Mouse (Mus musculus): ENCODE data around the gene Gm10272.
"Not testable (repeated sequence)": the region's sequence is repeated elsewhere in the genome, so short reads cannot be mapped to it uniquely, and the experiment has no call there.

The Gm10272 gene

DNA sequence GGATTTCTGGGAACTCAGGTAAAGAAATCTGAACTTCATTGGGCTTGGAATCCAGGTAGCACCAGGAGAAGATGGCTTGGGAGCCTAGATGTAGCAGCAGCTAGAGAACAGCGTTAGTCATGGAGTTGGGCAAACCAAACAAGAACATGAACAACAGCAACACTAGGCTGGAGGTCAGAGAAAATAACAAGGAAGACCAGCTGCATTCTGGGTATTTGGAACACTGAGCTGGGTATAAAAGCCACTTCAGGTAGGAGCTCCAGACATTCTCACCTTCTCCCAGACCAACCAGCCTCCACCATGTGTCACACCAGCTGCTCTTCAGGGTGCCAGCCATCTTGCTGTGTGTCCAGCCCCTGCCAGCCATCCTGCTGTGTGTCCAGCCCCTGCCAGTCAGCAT, at the start of gene Gm10272:
TSS of gene Gm10272 (plus strand) at position 301 of the 400 bp plus-strand sequence.
- DNase-seq: no peak

DNA sequence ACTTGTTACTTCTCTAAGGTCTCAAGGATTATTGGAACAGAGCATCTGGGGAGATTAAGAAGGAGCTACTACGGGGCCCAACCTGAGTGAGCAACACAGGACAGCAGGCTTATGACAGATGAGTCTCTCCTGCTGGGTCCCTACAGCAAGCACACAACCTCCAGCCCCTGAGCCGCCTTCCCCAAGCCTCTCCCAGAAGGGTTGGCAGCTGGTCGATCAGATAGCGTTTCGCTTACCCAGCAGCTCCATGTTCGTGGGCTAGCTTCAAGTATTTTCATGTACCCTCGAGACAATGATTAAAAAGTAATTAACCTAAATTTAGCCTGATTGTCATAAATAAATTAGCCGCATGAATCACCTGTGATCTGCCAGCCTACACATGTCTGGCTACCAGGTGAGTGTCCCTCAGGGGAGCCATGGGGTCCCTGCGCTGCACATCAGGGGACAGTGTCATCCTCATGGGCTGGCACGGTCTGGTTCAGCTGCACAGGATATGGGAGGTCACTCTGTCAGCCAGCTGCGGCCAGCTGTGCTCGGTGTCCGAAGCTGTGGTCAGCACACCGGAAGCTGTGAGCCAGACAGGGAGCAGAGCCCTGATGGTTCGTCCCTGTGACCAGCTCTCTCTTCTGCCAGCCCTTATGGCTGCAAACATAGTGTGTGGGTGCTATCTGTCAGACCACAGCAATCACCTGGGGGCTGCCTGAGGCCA, 48.0 kb upstream of the Gm10272 start:
- DNase-seq: peak; percentile 44 to 68

GRCm38 (mm10) chr10:77663949-77664665, 42.3 kb upstream of the Gm10272 start:
- no peak for DNase-seq

GRCm38 (mm10) chr10:77666342-77666741, 40.1 kb upstream of the Gm10272 start:
- DNase-seq: no peak

- DNase-seq: no peak
Measured at GRCm38 (mm10) chr10:77667402-77667801, 39.0 kb upstream of the Gm10272 start.

GRCm38 (mm10) chr10:77670710-77671109, 35.7 kb upstream of the Gm10272 start:
- DNase-seq: no peak

GRCm38 (mm10) chr10:77671519-77671918, 34.9 kb upstream of the Gm10272 start:
- DNase-seq: no peak

- no peak for DNase-seq
Measured at GRCm38 (mm10) chr10:77673765-77674164, 32.7 kb upstream of the Gm10272 start.

DNA sequence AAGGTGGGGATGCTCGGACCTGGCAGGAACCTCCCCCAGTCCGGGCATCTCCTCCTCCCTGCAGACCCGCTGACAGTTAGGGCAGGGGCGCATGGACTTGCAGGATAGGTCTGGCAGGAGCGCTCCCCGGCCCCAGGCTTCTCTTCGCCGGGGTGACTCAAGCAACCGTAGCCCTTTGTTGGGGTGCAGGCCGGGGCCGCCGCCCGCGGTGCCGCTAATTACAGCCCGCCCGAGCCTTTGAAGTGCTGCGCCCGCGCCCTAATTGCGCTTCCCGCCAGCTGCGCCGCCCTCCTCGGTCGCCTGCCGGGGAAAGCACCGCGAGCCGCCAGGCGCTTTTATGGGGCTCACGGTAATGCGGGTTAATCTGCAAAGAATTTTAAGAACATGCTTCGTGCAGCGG, 28.9 kb upstream of the Gm10272 start:
- no peak for DNase-seq

GRCm38 (mm10) chr10:77682994-77683393, 23.4 kb upstream of the Gm10272 start:
- no peak for DNase-seq

- no peak for DNase-seq
Measured at GRCm38 (mm10) chr10:77684181-77684580, 22.2 kb upstream of the Gm10272 start.

DNA sequence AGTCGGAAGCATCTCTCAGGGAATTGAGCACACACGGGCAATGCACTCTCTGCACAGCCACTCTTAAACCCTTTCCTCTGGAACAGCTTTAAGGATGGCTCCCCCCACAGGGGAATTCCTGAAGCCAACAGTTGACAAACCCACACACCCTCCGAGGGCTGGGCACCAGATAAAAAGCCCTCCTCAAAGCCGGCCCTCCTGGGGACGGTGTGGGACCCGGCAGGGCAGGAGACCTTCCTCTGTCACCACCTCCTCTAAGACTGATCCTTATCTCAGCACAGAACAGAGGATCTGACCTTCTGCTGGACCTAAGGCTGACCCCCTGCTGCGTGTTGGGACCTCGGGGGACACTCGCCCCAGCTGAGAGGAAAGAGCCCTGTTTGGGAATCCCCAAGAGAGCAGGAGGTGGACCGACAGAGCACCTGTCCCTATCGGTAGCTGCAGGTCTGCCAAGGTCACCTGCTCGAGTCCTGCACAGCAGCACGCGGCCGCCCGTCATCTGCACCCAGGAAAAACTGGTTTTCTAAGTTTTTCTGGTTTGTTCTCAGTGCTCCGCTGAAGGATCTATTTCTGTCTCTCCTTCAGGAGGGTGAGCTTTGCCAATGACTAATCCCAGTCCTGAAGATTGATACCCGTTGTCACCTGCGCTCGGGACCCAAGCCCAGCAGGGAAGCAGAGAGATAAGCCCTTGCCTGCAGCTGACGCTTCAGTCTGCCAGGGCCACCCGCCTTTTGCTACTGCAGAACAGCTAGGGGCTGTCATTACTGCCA, 20.3 kb upstream of the Gm10272 start, which contains the start of gene Tspear:
TSS of gene Tspear (plus strand) at position 675 of the 770 bp plus-strand sequence.
- no peak for DNase-seq

DNA sequence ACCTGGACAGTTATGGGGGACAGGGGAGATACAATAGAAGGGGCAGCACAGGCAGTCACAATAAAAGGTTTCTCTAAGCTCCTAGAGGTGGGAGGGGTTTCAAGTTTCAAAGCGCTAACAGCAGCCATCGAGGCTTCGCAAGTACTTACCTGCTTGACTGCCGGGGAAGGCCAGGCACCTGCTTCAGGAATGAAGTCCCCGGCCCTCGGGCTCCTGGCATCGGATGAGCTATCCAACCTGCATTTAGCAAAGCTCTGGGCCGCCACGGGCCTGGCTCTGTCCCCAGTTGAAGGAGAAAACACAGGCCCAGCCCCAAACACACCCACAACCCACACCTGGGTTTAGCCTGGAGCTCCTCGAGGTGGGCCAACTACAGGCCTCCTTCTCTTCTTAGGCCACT, 19.4 kb upstream of the Gm10272 start:
- DNase-seq: no peak

DNA sequence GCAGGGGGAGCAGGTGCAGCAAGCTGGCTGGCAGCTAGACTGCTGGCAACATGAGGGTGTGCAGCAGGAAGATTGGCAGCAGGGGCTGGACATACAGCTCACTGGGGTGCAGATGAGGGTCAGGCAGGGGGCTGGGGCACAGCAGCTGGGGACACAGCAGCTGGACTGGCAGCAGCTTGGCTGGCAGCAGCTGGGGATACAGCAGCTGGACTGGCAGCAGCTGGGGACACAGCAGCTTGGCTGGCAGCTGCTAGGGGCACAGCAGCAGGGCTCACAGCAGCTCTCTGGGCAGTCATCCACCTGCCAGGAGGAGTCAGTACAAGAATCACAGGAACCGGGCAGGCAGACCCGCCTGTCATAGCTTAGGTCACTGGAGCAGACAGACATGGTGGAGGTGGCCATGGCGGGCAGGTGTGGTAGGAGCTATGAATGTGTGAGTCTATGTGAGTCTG, 16.0 kb upstream of the Gm10272 start, which contains the start of gene Gm19402:
TSS of gene Gm19402 (minus strand) at position 402 of the 452 bp plus-strand sequence.
- DNase-seq: not testable (repeated sequence)

GRCm38 (mm10) chr10:77697133-77697532, 9.3 kb upstream of the Gm10272 start, which contains the start of gene Gm9508:
TSS of gene Gm9508 (minus strand) at chr10:77697233.
- no peak for DNase-seq

GRCm38 (mm10) chr10:77709831-77710230, 3.4 kb downstream of the Gm10272 start:
- DNase-seq: no peak

GRCm38 (mm10) chr10:77711157-77711556, 4.7 kb downstream of the Gm10272 start, which contains the start of gene Gm10024:
TSS of gene Gm10024 (plus strand) at chr10:77711457.
- not testable (repeated sequence) for DNase-seq

- no peak for DNase-seq
Measured at GRCm38 (mm10) chr10:77713734-77714133, 7.3 kb downstream of the Gm10272 start.

DNA sequence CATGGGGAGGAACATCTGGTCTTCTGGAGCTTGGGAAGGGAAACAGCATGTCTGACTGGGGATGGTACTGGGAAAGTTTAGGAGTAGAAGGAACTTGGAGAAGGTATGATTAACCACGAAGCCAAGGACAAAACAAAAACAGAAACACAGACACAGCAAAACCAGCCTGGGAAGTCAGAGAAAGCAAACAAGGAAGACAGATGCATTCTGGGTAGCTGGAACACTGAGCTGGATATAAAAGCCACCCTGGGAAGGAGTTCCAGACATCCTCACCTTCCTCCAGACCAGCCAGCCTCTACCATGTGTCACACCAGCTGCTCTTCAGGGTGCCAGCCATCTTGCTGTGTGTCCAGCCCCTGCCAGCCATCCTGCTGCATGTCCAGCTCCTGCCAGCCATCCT, 9.1 kb downstream of the Gm10272 start, which contains the start of gene Gm10142:
TSS of gene Gm10142 (plus strand) at position 301 of the 400 bp plus-strand sequence.
- no peak for DNase-seq

- not testable (repeated sequence) for DNase-seq
Measured at GRCm38 (mm10) chr10:77720299-77720698, 13.9 kb downstream of the Gm10272 start, which contains the start of gene Krtap12-1. TSS of gene Krtap12-1 (plus strand) at chr10:77720599.

DNA sequence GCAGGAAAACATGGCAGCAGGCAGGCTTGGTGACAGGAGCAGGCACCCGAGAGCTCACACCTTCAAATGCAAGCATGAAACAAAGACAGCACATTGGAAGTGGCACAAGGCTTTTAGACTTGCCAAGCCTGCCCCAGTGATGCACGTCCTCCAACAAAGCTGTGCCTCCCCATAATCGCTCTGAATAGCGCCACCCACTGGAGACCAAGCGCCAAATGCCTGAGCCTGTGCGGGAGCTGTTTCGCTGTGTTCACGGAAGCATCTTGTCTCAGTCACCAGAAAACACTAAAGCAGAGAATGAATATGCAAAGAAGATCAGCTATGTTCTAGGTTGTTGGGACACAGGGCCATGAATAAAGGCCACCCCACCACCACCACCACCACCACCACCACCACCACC, 18.4 kb downstream of the Gm10272 start:
- no peak for DNase-seq

GRCm38 (mm10) chr10:77726186-77726585, 19.8 kb downstream of the Gm10272 start, which contains the start of gene Gm10100:
TSS of gene Gm10100 (plus strand) at chr10:77726486.
- no peak for DNase-seq

- DNase-seq: peak in 1 of 2 experiments; percentile 40
Measured at GRCm38 (mm10) chr10:77728280-77728679, 21.9 kb downstream of the Gm10272 start.

All from kidney, postnatal 36 days (tissue).